Mouse (Mus musculus): ENCODE results near the gene Rpl22. TPM values are rescaled to one million over a fixed set of nuclear protein-coding genes. Genes with fewer than 3 reads are reported as not detected.

The Rpl22 gene
- total and polyA plus RNA-seq, 3 experiments: 1,590 to 1,966 (median 1,935) TPM

DNA sequence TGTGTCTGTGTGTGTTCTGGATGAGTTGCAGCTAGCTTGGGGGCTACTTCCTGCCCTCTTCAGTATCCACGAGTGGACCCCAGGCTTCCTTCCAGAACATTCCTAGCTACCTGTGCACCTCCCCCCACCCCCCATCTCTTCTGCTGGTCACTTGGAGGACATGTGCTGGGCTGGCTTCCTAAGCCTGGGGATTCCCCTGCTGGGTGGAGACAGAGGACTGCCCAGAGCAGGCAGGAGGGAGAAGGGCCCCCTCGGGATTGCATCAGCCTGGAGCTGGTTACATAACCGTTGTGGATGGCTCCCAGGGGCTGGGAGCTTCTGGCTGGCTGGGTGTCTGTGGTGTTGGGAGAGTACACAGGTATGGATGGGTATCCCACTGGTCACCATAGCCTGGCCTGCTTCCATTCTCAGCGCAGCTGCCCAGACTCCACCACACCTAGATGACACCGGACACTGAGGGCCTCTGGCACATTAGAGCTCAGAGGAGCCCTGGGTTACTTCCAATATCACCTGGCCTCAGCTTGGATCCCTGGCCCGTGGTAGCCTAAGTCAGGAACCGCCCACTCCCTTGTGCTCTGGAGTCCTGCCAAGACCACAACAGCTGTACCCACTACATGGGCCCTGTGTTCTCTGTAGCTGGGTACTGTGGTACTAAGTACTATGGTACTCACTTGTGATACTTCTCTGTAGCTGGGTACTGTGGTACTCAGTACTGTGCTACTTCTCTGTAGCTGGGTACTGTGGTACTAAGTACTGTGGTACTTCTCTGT is 19.8 kb downstream of the Rpl22 start:
- no peaks in the 10 kb centered on the region for H3K79me2 ChIP-seq (replicated peaks; ENCODE audit: control insufficient read depth, extremely low read depth, insufficient read depth, poor library complexity, severe bottlenecking)
- peak overlapping the region; percentile 3; the same call in 1 of the 2 replicates for H3K4me2 ChIP-seq (ENCODE audit: insufficient read depth, low read depth, poor library complexity, severe bottlenecking)
- H3K27me3 ChIP-seq (replicated peaks): peaks cover 2% of the 10 kb centered on the region
- in situ Hi-C loops (cut with MboI; ENCODE audit: low pct_ligation_motif_present, low pct_unique_long_range_greater_than_20kb, low sequenced_read_pairs): no loop called here
- peak overlapping the region in 1 of 3 experiments; percentile 6 for H3K4me3 ChIP-seq (replicated peaks in 1 of 3; ENCODE audit: low read depth in 2 of 3, low read length in 2 of 3, poor library complexity in 1 of 3)
- H3K36me3 ChIP-seq (replicated peaks in 1 of 2; ENCODE audit: control insufficient read depth in 1 of 2, insufficient read depth in 1 of 2, low read length in 1 of 2): no peaks in the 10 kb centered on the region
- dilution Hi-C loops (cut with MboI; ENCODE audit: extremely low pct_ligation_motif_present, extremely low pct_unique_long_range_greater_than_20kb, low sequenced_read_pairs): no loop called here
- peaks cover 23 to 45% of the 10 kb centered on the region in 2 experiments for H3K4me1 ChIP-seq (ENCODE audit: control insufficient read depth in 1 of 2, insufficient read depth in 2 of 2)
- H3K27ac ChIP-seq (ENCODE audit: insufficient read depth, low read depth): no peak overlapping the region
- TF ChIP-seq KAT2A (IDR thresholded peaks at IDR 0.05; ENCODE audit: insufficient replicate concordance, low read length): no peak
- TF ChIP-seq SIN3A (IDR thresholded peaks at IDR 0.05; ENCODE audit: low read length): no peak
- TF ChIP-seq ELF1 (IDR thresholded peaks at IDR 0.05; ENCODE audit: low read depth, low read length): peak; percentile 28; the same call in 1 of the 2 replicates
- TF ChIP-seq RCOR1 (conservative IDR thresholded peaks at IDR 0.05; ENCODE audit: low read depth, low read length): no peak
- no peak for TF ChIP-seq POLR2AphosphoS2 (IDR thresholded peaks at IDR 0.05; ENCODE audit: low read depth, low read length)
- peak; percentile 26; the same call in 1 of the 2 replicates for TF ChIP-seq POLR2A (IDR thresholded peaks at IDR 0.05; ENCODE audit: low read depth, low read length)
- TF ChIP-seq CHD1 (IDR thresholded peaks at IDR 0.05; ENCODE audit: low read depth, low read length): no peak
- TF ChIP-seq TCF12 (IDR thresholded peaks at IDR 0.05; ENCODE audit: low read depth, low read length): no peak; the same call in 1 of the 2 replicates
- TF ChIP-seq JUND (conservative IDR thresholded peaks at IDR 0.05; ENCODE audit: low read depth, low read length): no peak
- no peak for TF ChIP-seq GABPA (IDR thresholded peaks at IDR 0.05; ENCODE audit: insufficient replicate concordance, low read depth, low read length)
- peak; percentile 61; the same call in 1 of the 2 replicates for TF ChIP-seq MAZ (IDR thresholded peaks at IDR 0.05; ENCODE audit: low read depth, low read length)
- no peak for TF ChIP-seq MAFK (IDR thresholded peaks at IDR 0.05; ENCODE audit: insufficient replicate concordance, low read length)
- TF ChIP-seq UBTF (IDR thresholded peaks at IDR 0.05; ENCODE audit: low read depth, low read length): no peak
- no peak for TF ChIP-seq PAX5 (IDR thresholded peaks at IDR 0.05; ENCODE audit: low read length)
- no peak; the same call in 1 of the 2 replicates for TF ChIP-seq MEF2A (IDR thresholded peaks at IDR 0.05; ENCODE audit: borderline replicate concordance, low read depth, low read length)
- TF ChIP-seq JUN (IDR thresholded peaks at IDR 0.05; ENCODE audit: insufficient read depth, low read depth, low read length): no peak
- no peak for TF ChIP-seq TBP (conservative IDR thresholded peaks at IDR 0.05; ENCODE audit: low read depth, low read length)
- no peak for TF ChIP-seq NRF1 (IDR thresholded peaks at IDR 0.05; ENCODE audit: low read depth, low read length)
- no peak for TF ChIP-seq NELFE (IDR thresholded peaks at IDR 0.05; ENCODE audit: low read depth, low read length)
- no peak for TF ChIP-seq ZNF384 (IDR thresholded peaks at IDR 0.05; ENCODE audit: low read depth, low read length)
- TF ChIP-seq IRF4 (IDR thresholded peaks at IDR 0.05; ENCODE audit: low read depth, low read length): 0 out of 2 replicates have a peak, but pooled peaks have one; percentile 24
- TF ChIP-seq SMC3 (IDR thresholded peaks at IDR 0.05; ENCODE audit: low read depth, low read length): no peak
- TF ChIP-seq ZMIZ1 (IDR thresholded peaks at IDR 0.05; ENCODE audit: low read depth, low read length): no peak
- no peak for TF ChIP-seq RAD21 (IDR thresholded peaks at IDR 0.05; ENCODE audit: low read depth, low read length)
- TF ChIP-seq MYC (IDR thresholded peaks at IDR 0.05; ENCODE audit: low read depth, low read length): 0 out of 2 replicates have a peak, but pooled peaks have one; percentile 62
- TF ChIP-seq BHLHE40 (IDR thresholded peaks at IDR 0.05; ENCODE audit: low read depth, low read length): peak; percentile 74
- H3K9ac ChIP-seq (ENCODE audit: insufficient read depth, low read depth): peak overlapping the region; percentile 3; the same call in 1 of the 2 replicates
- DNase-seq (ENCODE audit: extremely low read depth): no peak
- H3K9me3 ChIP-seq (replicated peaks; ENCODE audit: low read length): no peaks in the 10 kb centered on the region
